Mouse (Mus musculus) embryonic stem cell, embryonic (primary cell): Measurements from ENCODE around the gene Gsdma.
"Not testable (repeated sequence)": the region's sequence is repeated elsewhere in the genome, so short reads cannot be mapped to it uniquely, and the experiment has no call there.

ENCODE experiments used
- CTCF ChIA-PET, 4 experiments: fragments of 300-600 bp in 2 of 4; fragments of 350-600 bp in 2 of 4; sonication (Branson Sonifier 250); formaldehyde crosslinking; loops; one replicate each; lab custom pipeline; 2022; ENCODE audit warnings: inconsistent platforms in 2 of 4; lab: Charles Lee
- POLR2A ChIA-PET, 4 experiments: fragments of 300-600 bp in 2 of 4; fragments of 350-600 bp in 2 of 4; sonication (Branson Sonifier 250); formaldehyde crosslinking; loops; one replicate each; lab custom pipeline; 2022; ENCODE audit warnings: antibody characterized with exemption in 4 of 4, inconsistent platforms in 1 of 4; lab: Charles Lee

Gene Gsdma

DNA sequence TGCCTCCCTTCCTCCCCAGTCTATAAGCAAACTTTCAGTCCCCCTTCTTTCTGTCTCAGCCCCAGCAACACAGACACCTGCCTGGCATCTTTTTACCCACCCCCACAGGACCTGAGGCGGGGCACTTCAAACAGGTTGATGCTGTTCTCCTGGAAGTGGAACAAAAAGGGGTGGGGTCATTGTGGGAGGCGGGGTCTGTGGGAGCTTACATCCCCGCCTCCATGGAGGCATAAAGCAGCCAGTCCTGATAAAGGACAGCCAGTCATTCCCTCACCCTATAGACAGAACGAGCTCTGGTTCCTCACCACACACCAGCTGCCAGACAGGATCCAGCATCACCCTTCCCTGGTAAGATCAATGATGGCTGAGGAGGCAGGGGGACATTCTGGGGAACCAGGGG, at the start of gene Gsdma:
Gsdma (plus strand) TSS at position 261 of the 400 bp plus-strand sequence.
- ChIA-PET CTCF (interaction anchor here in 2 of 4 experiments (0.8 to 1.5 kb wide), 4 partner anchors 9 to 18 kb away, joined by 3 to 6 read pairs (median 4); partner anchors contain the start of gene Psmd3 (in 1 of the 2)), POLR2A (interaction anchor here in 2 of 4 experiments (0.7 to 1.8 kb wide), 5 partner anchors 17 to 206 kb away, joined by 3 to 8 read pairs (median 3); partner anchors contain the start of gene Psmd3 (in 2 of the 2))

DNA sequence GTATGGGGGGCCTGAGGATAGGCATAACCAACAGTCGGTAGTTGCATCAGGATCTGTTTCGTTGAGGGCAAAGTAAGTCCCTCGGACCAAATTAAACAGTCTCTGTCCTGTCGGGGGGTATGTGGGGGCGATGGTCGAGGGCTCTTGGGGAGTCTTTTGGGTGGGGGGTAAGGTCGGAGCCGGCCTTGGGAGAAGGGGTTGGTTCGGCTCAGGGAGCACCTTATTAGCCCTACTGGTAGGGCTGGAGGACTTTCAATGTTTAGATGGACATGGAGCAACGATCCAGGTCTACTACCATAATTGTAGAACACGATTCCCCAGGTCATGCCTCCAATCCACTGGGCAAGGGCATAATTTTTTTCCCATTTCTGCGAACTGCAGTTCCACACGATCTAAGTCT, 43.4 kb upstream of the Gsdma start:
- POLR2A ChIA-PET: no interaction called here
- CTCF ChIA-PET: no interaction called here

DNA sequence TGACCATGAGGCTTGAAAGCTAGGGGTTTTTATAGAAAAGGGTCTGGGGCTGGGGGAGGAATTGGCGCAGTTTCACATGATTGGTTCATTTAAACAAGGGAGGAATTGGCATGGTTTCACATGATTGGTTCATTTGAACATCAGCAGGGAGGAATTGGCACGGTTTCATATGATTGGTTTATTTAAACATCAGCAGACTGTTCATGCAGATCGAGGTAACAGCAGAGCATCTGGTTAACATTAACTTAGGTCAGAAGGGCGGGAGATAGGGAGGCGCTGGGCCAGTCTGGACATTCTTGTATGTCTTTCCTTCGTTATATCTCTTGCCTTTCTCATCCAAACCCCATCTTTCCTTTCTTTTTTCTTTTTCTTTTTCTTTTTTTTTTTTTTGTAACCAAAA, 40.2 kb upstream of the Gsdma start:
- CTCF ChIA-PET: not testable (repeated sequence)
- POLR2A ChIA-PET: interaction anchor here in 1 of 4 experiments (0.7 kb wide), 1 partner anchor 13 kb away, joined by 3 read pairs; no protein-coding TSS in a partner anchor

DNA sequence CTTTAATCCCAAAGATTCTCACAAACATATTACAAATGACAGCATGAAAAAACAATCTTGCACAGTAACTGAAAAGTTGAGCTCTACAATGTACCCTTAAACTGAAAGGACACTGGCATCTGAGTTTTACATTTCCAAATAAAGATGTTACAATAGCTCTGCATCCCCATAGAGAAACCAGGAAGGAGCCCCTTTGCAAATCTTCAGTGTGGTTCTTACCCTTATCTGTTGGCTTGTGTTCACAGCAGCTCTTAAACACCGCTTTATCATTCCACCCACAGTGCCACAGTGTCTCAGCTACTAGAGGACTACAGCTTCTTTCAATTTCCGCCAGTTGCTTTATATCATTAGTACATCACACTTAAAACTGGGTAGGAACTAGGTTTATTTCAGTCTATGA, 39.8 kb upstream of the Gsdma start:
- CTCF ChIA-PET: not testable (repeated sequence)
- POLR2A ChIA-PET: interaction anchor here in 1 of 4 experiments (0.7 kb wide), 1 partner anchor 13 kb away, joined by 3 read pairs; no protein-coding TSS in a partner anchor

DNA sequence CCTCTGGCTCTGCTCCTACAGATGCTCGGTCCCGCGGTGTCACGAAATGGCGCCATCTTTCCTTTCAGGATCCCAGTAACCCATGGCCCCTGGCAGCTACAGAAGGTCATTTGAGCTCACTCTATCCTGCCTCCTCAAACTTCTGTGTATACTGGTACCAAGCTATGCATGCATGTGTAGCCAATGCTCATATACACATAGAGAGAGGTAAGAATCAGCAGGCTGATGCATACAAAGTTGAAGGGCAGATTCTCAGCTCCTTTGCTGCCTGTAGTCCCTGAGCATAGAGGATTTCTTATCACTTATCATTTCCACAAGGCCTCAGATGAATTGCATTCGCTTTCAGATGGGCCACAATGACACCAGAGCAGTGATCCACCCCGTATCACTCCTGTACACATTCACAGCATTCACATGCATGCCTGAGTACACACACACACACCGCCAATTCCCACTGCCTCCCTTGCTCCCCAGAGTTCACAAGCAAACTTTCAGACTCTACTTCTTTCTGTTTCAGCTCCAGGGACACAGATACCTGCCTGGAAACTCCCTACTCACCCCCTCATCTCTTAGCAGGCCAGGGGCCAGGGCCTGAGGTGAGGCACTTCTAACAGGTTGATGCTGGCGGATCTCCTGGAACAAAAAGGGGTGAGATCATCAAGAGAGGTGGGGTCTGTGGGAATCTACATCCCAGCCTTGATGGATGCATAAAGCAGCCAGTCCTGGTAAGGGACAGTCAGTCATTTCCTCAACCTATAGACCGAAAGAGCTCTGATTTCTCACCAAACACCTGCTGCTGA, 38.3 kb upstream of the Gsdma start, which contains the start of the genes Gm12355 and Gsdma3:
Gm12355 (minus strand) TSS at position 51 of the 800 bp plus-strand sequence.
Gsdma3 (plus strand) TSS at position 750 of the 800 bp plus-strand sequence.
- ChIA-PET CTCF (interaction anchor here in 2 of 4 experiments (0.6 to 1.3 kb wide), 2 partner anchors 10 to 27 kb away, joined by 3 read pairs; no protein-coding TSS in a partner anchor), POLR2A (no interaction called here)

DNA sequence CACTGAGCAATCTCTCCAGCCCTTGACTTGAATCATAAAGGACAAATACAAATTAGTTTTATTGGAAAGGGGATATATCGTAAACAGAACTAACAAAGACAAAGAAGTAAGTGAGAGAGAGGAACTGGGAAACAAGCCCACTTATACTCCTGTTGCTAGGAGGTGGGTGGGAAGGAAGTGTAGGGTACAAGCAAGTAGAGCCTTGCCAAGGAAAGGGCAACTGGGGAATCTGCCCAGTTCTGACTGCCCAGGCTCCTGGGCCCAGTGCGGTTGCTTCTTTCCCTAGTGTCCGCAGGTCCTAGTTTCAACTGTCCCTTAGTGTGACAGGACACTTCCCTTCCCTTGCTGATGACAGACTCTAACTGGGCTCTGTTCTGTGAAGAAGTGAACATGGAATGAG, 35.4 kb upstream of the Gsdma start:
- CTCF ChIA-PET: no interaction called here

DNA sequence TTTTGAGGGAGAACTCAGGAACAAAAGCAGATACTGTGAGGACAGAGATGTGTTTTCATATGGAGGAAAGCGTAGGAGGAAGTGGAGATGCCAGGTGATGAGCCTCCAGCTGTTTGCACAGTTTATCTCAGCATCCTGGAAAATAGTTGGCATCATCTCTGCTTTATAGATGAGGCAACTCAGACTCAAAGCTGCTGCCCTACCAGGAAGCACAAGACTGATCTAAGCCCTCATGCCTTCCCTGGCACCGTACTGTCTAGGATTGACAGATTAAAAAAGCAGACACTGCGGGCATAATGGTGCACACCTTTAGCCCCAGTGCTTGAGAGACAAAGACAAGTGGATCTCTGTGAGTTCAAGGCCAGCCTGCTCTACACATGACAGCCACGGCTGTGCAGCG, 33.5 kb upstream of the Gsdma start:
- POLR2A ChIA-PET: no interaction called here
- CTCF ChIA-PET: interaction anchor here in 1 of 4 experiments (1.3 kb wide), 1 partner anchor 38 kb away, joined by 6 read pairs; no protein-coding TSS in a partner anchor

More for the DNA sequence above, 35.4 kb upstream of the Gsdma start:
- POLR2A ChIA-PET: no interaction called here

DNA sequence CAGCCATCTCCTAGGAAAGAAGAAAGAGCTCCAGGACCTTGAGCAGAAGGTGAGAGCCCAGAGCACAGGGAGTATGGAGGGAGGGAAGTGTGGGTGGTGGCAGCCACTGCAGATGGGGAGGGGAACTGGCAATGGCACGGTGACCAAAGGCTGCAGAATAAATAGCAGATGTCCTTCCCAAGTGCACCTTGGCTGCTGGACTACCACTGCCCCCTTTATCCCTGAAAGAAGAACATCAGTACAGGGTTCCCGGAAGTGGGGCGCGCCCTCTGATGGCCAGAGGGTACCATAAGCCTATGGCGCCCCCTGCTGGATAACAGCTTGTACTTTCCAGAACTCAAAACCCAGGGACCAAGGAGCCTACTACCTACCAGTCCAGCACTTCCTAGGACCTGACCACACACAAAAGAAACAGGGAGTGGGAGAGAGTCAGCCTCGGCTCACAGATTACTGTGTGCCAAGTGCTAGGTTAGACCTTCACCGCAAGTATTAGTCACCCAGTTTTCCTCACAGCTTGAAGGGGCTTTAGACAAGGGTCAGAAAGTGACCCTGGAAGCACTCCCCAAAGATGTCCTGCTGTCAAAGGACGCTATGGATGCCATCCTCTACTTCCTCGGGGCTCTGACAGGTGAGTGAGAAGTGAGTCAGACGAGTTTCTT, 28.7 kb upstream of the Gsdma start:
- CTCF ChIA-PET: interaction anchor here in 3 of 4 experiments (0.7 to 2.0 kb wide), 11 partner anchors 9 to 309 kb away, joined by 3 to 7 read pairs (median 4); partner anchors contain the start of gene Gsdma3 (in 1 of the 3)
- POLR2A ChIA-PET: interaction anchor here in 1 of 4 experiments (1.4 kb wide), 1 partner anchor 46 kb away, joined by 4 read pairs; the partner anchor contains the start of gene Psmd3

DNA sequence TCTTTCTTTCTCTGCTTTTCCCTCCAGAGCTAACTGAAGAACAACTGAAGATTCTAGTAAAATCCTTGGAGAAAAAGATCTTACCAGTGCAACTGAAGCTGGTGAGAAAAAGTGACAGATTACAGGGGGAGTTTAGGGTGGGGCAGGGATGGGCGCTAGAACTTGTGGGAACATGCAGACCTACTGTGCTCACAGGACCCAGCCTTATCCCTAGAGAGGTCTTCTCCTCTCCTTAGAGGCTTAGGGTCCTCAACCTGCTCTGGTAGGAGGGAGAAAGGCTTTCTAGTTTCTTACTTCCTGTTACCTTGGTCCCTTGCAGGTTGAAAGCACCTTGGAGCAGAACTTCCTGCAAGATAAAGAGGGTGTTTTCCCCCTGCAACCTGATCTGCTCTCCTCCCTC, 26.6 kb upstream of the Gsdma start:
- CTCF ChIA-PET: interaction anchor here in 2 of 4 experiments (0.6 to 1.5 kb wide), 2 partner anchors 18 to 31 kb away, joined by 3 to 9 read pairs; no protein-coding TSS in a partner anchor
- POLR2A ChIA-PET: interaction anchor here in 1 of 4 experiments (0.6 kb wide), 1 partner anchor 26 kb away, joined by 3 read pairs; no protein-coding TSS in a partner anchor

DNA sequence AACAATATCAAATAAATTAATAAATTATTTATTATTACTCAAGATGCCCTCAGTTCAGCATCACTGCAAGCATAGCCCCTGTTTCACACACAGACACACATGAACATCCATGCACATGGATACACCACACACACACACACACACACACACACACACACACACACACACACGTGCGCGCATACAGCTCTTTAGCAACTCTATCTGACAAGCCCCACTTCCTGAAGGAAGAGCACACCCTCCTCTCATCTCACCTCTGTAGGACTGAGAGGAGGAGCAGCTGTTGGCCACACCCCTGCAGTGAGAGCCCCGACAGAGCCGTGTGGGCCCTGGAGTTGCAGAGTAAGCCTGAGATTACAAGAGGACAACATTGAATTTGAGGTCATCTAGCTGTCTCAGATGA, 24.1 kb upstream of the Gsdma start:
- POLR2A ChIA-PET: interaction anchor here in 1 of 4 experiments (0.6 kb wide), 1 partner anchor 35 kb away, joined by 3 read pairs; no protein-coding TSS in a partner anchor
- CTCF ChIA-PET: interaction anchor here (0.6 to 1.5 kb wide), 5 partner anchors 15 to 217 kb away, joined by 3 to 4 read pairs (median 3); no protein-coding TSS in a partner anchor

DNA sequence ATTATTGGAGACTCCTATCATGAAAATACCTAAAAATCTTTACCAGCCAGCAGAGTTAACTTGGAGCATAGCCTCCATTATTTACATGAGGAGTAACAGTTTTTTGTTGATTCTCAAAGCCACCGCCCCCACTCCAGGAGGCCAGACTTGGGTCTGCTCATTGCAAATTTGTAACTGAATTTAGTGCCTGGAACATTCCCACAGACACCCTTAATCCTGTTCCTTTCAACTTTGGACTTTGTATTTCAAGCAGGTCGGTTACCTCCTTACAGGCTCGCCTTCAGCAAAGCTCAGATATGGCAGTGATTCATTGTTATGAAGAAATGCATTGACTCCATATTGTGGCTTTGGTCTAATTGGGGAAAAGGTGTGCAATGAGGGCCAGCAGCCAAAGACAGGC, 19.4 kb upstream of the Gsdma start:
- ChIA-PET POLR2A (interaction anchor here in 1 of 4 experiments (0.8 kb wide), 1 partner anchor 186 kb away, joined by 3 read pairs; no protein-coding TSS in a partner anchor), CTCF (no interaction called here)

DNA sequence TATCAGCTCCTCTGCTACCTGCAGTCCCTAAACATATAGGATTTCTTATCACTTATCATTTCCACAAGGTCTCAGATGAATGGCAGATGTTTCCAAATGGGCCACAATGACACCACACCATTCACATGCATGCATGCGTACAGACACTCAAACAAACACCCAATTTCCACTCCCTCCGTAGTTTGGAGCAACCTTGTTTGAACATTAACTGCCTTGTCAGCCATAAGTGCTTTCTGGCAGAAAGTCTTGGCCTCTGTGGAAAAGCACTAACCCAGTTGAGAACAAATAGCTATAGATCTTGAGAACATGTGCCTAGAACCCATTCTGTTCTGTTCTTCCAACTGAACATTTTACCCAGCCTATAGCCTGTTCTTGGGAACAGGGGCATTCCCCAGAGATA, 18.2 kb upstream of the Gsdma start:
- POLR2A ChIA-PET: no interaction called here
- CTCF ChIA-PET: interaction anchor here in 3 of 4 experiments (0.6 to 1.6 kb wide), 4 partner anchors 9 to 1677 kb away, joined by 3 to 4 read pairs (median 4); no protein-coding TSS in a partner anchor

DNA sequence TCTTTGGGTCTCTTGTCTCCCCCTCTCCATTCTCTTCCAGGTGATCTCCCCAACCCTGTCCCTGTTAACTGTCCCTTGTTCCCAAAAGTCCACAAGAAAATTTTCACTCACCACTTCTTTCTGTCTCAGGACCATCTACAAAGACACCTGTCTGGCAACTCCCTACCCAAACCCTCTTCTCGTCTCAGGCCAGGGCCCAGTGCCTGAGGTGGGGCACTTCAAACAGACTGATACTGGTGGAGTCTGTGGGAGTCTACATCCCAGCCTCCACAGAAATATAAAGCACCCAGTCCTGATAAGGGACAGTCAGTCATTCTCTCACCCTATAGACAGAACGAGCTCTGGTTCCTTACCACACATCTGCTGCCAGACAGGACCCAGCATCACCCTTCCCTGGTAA, 17.7 kb upstream of the Gsdma start, which contains the start of gene Gsdma2:
Gsdma2 (plus strand) TSS at position 301 of the 400 bp plus-strand sequence.
- ChIA-PET CTCF (interaction anchor here in 2 of 4 experiments (0.7 to 1.6 kb wide), 2 partner anchors 8 to 1676 kb away, joined by 3 to 4 read pairs; no protein-coding TSS in a partner anchor), POLR2A (no interaction called here)

DNA sequence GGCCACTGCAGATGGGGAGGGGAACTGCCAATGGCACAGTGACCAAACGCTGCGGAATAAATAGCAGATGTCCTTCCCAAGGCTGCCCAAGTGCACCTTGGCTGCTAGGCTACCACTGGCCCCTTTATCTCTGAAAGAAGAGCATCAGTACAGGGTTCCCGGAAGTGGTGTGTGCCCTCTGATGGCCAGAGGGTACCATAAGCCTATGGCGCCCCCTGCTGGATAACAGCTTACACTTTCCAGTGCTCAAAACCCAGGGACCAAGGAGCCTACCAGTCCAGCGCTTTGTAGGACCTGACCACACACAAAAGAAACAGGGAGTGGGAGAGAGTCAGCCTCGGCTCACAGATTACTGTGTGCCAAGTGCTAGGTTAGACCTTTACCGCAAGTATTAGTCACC, 9.1 kb upstream of the Gsdma start:
- CTCF ChIA-PET: interaction anchor here (0.6 to 2.8 kb wide), 23 partner anchors 9 to 313 kb away, joined by 3 to 10 read pairs (median 4); partner anchors contain the start of genes Psmd3 (in 2 of the 4), Gsdma (in 1 of the 4), Gsdma2 (in 1 of the 4) and Ormdl3 (in 1 of the 4)
- POLR2A ChIA-PET: not testable (repeated sequence)

DNA sequence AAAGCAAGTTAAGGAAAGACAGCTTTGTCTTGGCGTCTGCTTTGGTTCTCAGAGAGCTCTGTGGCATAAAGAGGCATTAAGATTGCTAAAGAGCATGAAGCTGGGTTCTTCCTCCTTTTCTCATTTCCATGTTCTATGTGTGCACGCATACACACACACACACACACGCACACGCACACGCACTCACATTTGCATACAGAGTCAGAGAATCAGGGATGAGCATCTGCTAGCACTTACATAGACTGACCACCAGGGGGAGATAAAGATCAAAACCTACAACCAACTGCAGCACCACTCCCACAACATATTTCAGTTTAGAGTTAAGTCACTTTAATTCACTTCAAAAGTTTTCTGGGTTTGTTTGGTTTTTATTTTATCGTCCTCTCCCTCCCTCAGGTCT, 3.6 kb upstream of the Gsdma start:
- POLR2A ChIA-PET: interaction anchor here in 2 of 4 experiments (0.7 to 1.6 kb wide), 2 partner anchors 22 to 161 kb away, joined by 3 to 5 read pairs; partner anchors contain the start of gene Psmd3 (in 1 of the 2)

DNA sequence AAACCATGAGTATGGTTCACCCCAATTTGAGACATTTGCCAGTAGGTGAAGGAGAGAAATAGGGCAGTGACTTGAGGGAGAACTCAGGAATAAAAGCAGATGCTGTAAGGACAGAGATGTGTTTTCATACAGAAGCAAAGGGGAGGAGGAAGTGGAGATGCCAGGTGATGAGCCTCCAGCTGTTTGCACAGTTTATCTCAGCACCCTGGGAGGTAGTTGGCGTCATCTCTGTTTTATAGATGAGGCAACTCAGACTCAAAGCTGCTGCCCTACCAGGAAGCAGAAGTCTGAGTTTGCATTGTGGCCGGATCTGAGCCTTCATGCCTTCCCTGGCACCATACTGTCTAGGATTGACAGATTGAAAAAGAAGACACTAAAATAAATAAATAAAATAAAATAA, 4.8 kb downstream of the Gsdma start:
- ChIA-PET POLR2A (interaction anchor here in 2 of 4 experiments (0.8 to 1.4 kb wide), 2 partner anchors 13 kb away, joined by 3 to 6 read pairs; partner anchors contain the start of gene Psmd3 (in 1 of the 2)), CTCF (interaction anchor here in 1 of 4 experiments (1.7 kb wide), 1 partner anchor 455 kb away, joined by 9 read pairs; no protein-coding TSS in a partner anchor)

More for the DNA sequence above, 3.6 kb upstream of the Gsdma start:
- CTCF ChIA-PET: interaction anchor here (0.5 to 3.0 kb wide), 27 partner anchors 11 to 399 kb away, joined by 3 to 22 read pairs (median 5); partner anchors contain the start of genes Psmd3 (in 2 of the 4) and Csf3 (in 1 of the 4)

DNA sequence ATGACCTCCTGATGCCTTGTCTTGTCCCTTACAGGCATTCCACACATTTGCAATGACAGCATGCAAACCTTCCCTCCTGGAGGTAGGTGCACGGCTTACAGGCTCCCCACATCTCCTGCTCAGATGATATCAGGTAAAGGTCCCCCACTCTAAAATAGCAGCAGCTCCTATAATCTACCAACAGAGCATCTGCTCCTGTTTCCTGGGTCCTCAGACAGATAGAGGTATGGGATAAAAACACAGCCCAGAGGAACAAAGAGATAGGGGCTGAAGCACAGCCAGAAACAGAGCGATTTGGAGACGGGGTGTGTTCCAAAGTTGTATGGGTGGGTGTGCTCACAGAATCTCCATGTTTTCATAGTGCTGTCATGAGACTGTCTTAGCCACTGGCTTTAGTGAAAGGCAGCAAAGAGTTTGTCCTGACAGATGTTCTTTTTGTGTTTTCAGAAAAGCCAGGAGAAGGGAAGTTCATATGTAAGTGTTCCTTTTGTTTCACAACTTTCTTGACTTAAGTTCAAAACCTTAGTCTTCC, 7.2 kb downstream of the Gsdma start:
- POLR2A ChIA-PET: interaction anchor here in 2 of 4 experiments (0.7 to 2.2 kb wide), 6 partner anchors 9 to 164 kb away, joined by 3 to 10 read pairs (median 4); partner anchors contain the start of genes Ormdl3 (in 1 of the 2) and Psmd3 (in 1 of the 2)
- CTCF ChIA-PET: interaction anchor here in 3 of 4 experiments (1.0 to 3.5 kb wide), 5 partner anchors 10 to 213 kb away, joined by 3 to 22 read pairs (median 3); partner anchors contain the start of gene Psmd3 (in 1 of the 3)
